Mouse (Mus musculus) cerebellum, adult 2 months (tissue): ENCODE data around the gene Lrrc40.

Source experiments
- CTCF ChIP-seq: fragments of 200-500 bp; IDR thresholded peaks from 2 replicates; pipeline ENCODE4 v1.5.1; 2011; ENCODE audit warnings: low read depth, mild to moderate bottlenecking, control low read depth, low read length, moderate library complexity, borderline replicate concordance; ENCODE audit not compliant: insufficient read depth
- POLR2A ChIP-seq: fragments of 200-500 bp; IDR thresholded peaks from 2 replicates; pipeline ENCODE4 v1.6.1; 2011; ENCODE audit warnings: low read length, control low read depth, borderline replicate concordance; ENCODE audit not compliant: insufficient read depth

- no peak for TF ChIP-seq CTCF
- no peak for TF ChIP-seq POLR2A
Observed at GRCm38 (mm10) chr3:158009762-158010320, 26.6 kb upstream of the Lrrc40 start.
